Mouse (Mus musculus) stomach, postnatal 0 days (tissue): ENCODE measurements around the gene Col19a1. TPM values are rescaled to one million over a fixed set of nuclear protein-coding genes. Genes with fewer than 3 reads are reported as not detected.

Experiments used
- ATAC-seq: fragments of 200-750 bp; cut with Nextera tagmentation; 2 replicates; pipeline ENCODE4 v1.8.0; 2017; ENCODE audit not compliant: low FRiP score, low TSS enrichment
- DNase-seq: peaks from one replicate; pipeline ENCODE4 v3.0.0-alpha.2; 2016; ENCODE audit warnings: low spot score
- H3K27ac ChIP-seq: fragments of 300-500 bp; sonication (generic); replicated peaks from 2 replicates; pipeline ENCODE4 v1.5.1; 2014; ENCODE audit warnings: mild to moderate bottlenecking, control low read depth
- H3K27me3 ChIP-seq: fragments of 300-500 bp; sonication (generic); 2 replicates; pipeline ENCODE4 v1.6.1; 2014; ENCODE audit warnings: low read length; ENCODE audit not compliant: control insufficient read depth, insufficient read depth
- H3K36me3 ChIP-seq: fragments of 300-500 bp; sonication (generic); 2 replicates; pipeline ENCODE4 v1.6.1; 2014; ENCODE audit warnings: low read length, mixed read lengths; ENCODE audit not compliant: control insufficient read depth, insufficient read depth
- H3K4me1 ChIP-seq: fragments of 300-500 bp; sonication (generic); replicated peaks from 2 replicates; pipeline ENCODE4 v1.6.1; 2014; ENCODE audit warnings: antibody characterized with exemption; ENCODE audit not compliant: control insufficient read depth, insufficient read depth
- H3K4me2 ChIP-seq: fragments of 300-500 bp; sonication (generic); replicated peaks from 2 replicates; pipeline ENCODE4 v1.6.1; 2014; ENCODE audit warnings: low read depth, mild to moderate bottlenecking, control low read depth, moderate library complexity
- H3K4me3 ChIP-seq: fragments of 300-500 bp; sonication (generic); 2 replicates; pipeline ENCODE4 v1.5.1; 2014; ENCODE audit warnings: low read depth, low read length, control low read depth
- H3K9ac ChIP-seq: fragments of 300-500 bp; sonication (generic); 2 replicates; pipeline ENCODE4 v1.6.1; 2014; ENCODE audit warnings: mild to moderate bottlenecking, low read length, control low read depth, mixed read lengths
- H3K9me3 ChIP-seq: fragments of 300-500 bp; sonication (generic); 2 replicates; pipeline ENCODE4 v1.6.1; 2016; ENCODE audit warnings: low read length; ENCODE audit not compliant: control insufficient read depth
- CTCF ChIP-seq: IDR thresholded peaks from 2 replicates; pipeline ENCODE4 v1.5.1; 2016; ENCODE audit warnings: antibody characterized with exemption, low read depth, mild to moderate bottlenecking, moderate library complexity
- EP300 ChIP-seq: optimal IDR thresholded peaks from 2 replicates; pipeline ENCODE3; 2016; ENCODE audit warnings: antibody characterized with exemption
- WGBS: fragments of 180-500 bp; shearing (Covaris S2); extraction: QIAGEN DNeasy Blood & Tissue Kit; methylation state at CpG from one replicate; pipeline ENCODE4 v1.1.7; 2014; 5-methylcytosine and 5-hydroxymethylcytosine counted together
- polyA plus RNA-seq: library from polyadenylated mRNA; unstranded; fragments of >200 nt; fragmentation: Nextera tagmentation; extraction: Ambion mirVana; gene quantifications from 2 replicates; pipeline ENCODE4 v1.2.1, GENCODE M21; 2015

Gene Col19a1
- polyA plus RNA-seq, 1 experiment from 2014 or later, result 3.6 TPM

DNA sequence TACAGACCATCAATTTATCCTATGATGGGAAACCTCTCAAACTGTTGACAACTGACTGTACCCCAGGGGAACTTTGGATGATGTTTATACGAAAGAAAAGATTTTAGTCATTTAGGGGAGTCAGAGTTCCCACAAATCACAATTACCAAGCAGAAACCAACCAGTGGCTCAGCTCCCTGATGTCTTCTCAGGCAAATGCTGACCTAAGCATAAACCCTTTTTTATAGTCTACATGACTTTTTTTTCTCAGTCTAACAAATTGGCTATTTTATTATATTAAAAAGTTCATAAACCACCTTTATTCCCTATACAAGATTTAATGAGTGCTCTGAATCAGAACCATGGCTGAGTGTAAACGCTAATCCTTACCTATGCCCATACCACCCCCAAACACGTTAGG, 213.6 kb downstream of the Col19a1 start:
- ATAC-seq (no peak), DNase-seq (no peak)
- no peaks in the 10 kb centered on the region for H3K36me3 ChIP-seq
- no peaks in the 10 kb centered on the region for H3K4me1 ChIP-seq
- WGBS, result 67% methylated on average over 3 of the region's 3 CpGs
- H3K9ac ChIP-seq, result no peak overlapping the region
- H3K4me2 ChIP-seq, result no peak overlapping the region
- no peak overlapping the region for H3K27ac ChIP-seq
- no peak overlapping the region for H3K4me3 ChIP-seq
- no peak for TF ChIP-seq EP300
- no peaks in the 10 kb centered on the region for H3K27me3 ChIP-seq
- no peaks in the 10 kb centered on the region for H3K9me3 ChIP-seq

DNA sequence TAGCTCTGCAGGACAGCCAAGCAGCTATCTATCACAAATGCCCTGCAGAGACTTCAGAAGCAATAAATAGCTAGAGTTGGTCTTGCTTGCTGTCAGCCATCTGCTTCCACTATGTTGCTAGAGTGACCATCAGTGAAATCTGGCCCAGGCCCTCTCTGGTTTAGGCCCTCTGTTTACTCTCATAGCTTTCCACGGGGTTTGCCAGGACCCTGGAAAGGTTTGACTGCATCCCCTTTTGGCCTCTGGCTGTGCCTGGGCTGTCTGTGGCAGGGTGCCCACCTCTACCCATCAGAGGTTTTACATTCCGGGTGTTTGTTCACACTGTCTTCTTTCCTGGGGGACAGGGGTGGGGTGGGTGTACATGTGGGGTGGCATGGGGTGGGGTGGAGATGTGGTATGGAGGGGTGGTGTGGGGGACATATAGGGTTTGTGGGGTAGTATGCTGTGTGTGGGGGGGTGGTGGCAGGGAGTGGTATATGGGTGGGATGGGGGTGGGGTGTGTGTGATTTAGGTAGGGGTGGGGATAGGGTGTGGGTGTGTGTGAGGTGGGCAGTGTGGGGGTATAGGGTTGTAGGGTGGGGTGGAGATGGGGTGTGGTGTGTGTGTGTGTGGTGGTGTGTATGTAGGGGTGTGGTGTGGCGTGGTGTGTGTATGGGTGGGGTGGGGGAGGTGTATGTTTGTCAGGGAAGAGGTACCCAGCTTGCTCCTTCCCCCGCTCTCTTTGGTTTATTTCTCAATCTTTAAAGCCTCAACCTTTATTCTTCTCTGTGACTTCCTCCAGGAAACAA, 214.6 kb downstream of the Col19a1 start:
- TF ChIP-seq EP300, result no peak
- no peak for TF ChIP-seq CTCF
- Histone ChIP-seq H3K4me1 (no peaks in the 10 kb centered on the region), H3K4me3 (no peak overlapping the region), H3K27ac (no peak overlapping the region), H3K36me3 (no peaks in the 10 kb centered on the region), H3K27me3 (no peaks in the 10 kb centered on the region), H3K4me2 (no peak overlapping the region), H3K9me3 (no peaks in the 10 kb centered on the region), H3K9ac (no peak overlapping the region)
- ATAC-seq (no peak), DNase-seq (no peak)
- WGBS, result 70% methylated on average over 4 of the region's 4 CpGs

DNA sequence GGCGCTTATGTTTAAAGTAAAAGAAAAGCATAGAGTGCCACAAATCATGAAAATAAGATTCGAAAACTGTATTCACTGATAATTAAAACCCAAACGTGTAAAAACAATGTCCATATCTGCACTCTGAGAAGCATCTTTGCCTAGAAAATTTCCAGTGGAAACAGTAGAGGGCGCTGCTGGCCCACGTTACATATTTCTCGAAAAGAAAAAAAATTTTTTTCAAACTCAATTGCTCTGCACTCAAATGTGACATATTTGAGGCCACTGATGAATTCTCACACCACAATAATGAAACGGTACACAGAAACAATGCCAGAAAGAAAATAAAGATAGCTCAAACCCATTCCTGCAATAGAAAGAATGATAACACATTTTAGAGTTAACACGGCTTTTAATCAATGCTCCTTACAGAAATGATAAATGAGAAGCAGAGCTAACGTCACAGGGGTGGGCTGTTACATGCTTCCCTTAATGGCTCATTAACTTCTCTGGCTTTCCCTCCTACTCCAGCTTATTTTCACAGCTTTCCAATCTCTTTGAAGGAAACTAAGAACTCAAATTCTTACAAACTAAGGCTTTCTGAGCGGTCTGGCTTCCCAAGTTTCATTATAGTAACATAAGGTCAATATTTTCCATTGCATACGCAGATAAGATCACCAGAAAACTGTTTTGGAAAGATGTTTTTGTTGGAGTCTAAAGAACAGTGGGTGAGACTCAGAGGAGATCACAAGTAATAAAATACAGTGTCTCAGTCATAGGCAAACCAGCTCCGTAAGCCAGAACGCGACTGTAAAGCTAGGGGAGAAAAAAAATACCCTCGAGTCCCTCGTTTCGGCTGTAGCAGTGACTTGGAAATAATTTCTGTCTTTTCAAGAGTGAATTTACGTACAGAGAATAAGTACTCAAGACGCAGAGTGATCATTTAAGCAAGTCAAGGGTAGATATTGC, 219.4 kb downstream of the Col19a1 start:
- H3K36me3 ChIP-seq, result no peaks in the 10 kb centered on the region
- ATAC-seq, result no peak
- H3K4me1 ChIP-seq, result no peaks in the 10 kb centered on the region
- no peak overlapping the region for H3K9ac ChIP-seq
- H3K9me3 ChIP-seq, result no peaks in the 10 kb centered on the region
- H3K27ac ChIP-seq, result no peak overlapping the region
- DNase-seq, result peak; percentile 33
- TF ChIP-seq EP300, result no peak
- peak; percentile 77 for TF ChIP-seq CTCF
- 38% methylated on average over 19 of the region's 19 CpGs for WGBS
- H3K4me2 ChIP-seq, result peak overlapping the region; percentile 33
- H3K4me3 ChIP-seq, result 0 out of 2 replicates have a peak overlapping the region, but pooled peaks have one; percentile 2
- no peaks in the 10 kb centered on the region for H3K27me3 ChIP-seq

GRCm38 (mm10) chr1:24364775-24365174, 222.5 kb downstream of the Col19a1 start:
- H3K9me3 ChIP-seq, result no peaks in the 10 kb centered on the region
- H3K4me2 ChIP-seq, result no peak overlapping the region
- TF ChIP-seq CTCF (no peak), EP300 (no peak)
- no peaks in the 10 kb centered on the region for H3K4me1 ChIP-seq
- H3K4me3 ChIP-seq, result no peak overlapping the region
- no peak for ATAC-seq
- H3K27ac ChIP-seq, result no peak overlapping the region
- DNase-seq, result no peak
- 62% methylated on average over 7 of the region's 7 CpGs for WGBS
- no peaks in the 10 kb centered on the region for H3K27me3 ChIP-seq
- no peak overlapping the region for H3K9ac ChIP-seq
- H3K36me3 ChIP-seq, result no peaks in the 10 kb centered on the region

GRCm38 (mm10) chr1:24361990-24362635, 225.2 kb downstream of the Col19a1 start:
- H3K27ac ChIP-seq, result no peak overlapping the region
- DNase-seq, result no peak
- 83% methylated on average over 13 of the region's 13 CpGs for WGBS

More at GRCm38 (mm10) chr1:24361990-24362635, 225.2 kb downstream of the Col19a1 start:
- H3K9ac ChIP-seq, result no peak overlapping the region
- no peaks in the 10 kb centered on the region for H3K9me3 ChIP-seq
- H3K4me1 ChIP-seq, result no peaks in the 10 kb centered on the region
- no peak for ATAC-seq
- H3K36me3 ChIP-seq, result no peaks in the 10 kb centered on the region
- TF ChIP-seq EP300 (no peak), CTCF (no peak)
- no peak overlapping the region for H3K4me3 ChIP-seq
- H3K27me3 ChIP-seq, result no peaks in the 10 kb centered on the region
- H3K4me2 ChIP-seq, result no peak overlapping the region
